Mouse (Mus musculus) heart, embryonic 12.5 days (tissue): ENCODE data around the gene Snta1. TPM values are rescaled to one million over a fixed set of nuclear protein-coding genes. Genes with fewer than 3 reads are reported as not detected.

Source experiments
- ATAC-seq: fragments of 200-750 bp; cut with Nextera tagmentation; 2 replicates; pipeline ENCODE4 v1.8.0; 2017; ENCODE audit warnings: moderate TSS enrichment, moderate library complexity; ENCODE audit not compliant: insufficient number of reproducible peaks, low FRiP score
- H3K27ac ChIP-seq: fragments of 300-500 bp; sonication (generic); 2 replicates; pipeline ENCODE4 v1.5.1; 2016; ENCODE audit warnings: mild to moderate bottlenecking, moderate library complexity; ENCODE audit not compliant: poor library complexity, severe bottlenecking
- H3K27me3 ChIP-seq: fragments of 300-500 bp; sonication (generic); replicated peaks from 2 replicates; pipeline ENCODE4 v1.6.1; 2016; ENCODE audit warnings: mild to moderate bottlenecking, moderate library complexity
- H3K36me3 ChIP-seq: fragments of 300-500 bp; sonication (generic); 2 replicates; pipeline ENCODE4 v1.6.1; 2016; ENCODE audit warnings: mild to moderate bottlenecking, moderate library complexity
- H3K4me1 ChIP-seq: fragments of 300-500 bp; sonication (generic); replicated peaks from 2 replicates; pipeline ENCODE4 v1.6.1; 2016; ENCODE audit warnings: mild to moderate bottlenecking
- H3K4me2 ChIP-seq: fragments of 300-500 bp; sonication (generic); 2 replicates; pipeline ENCODE4 v1.6.1; 2016; ENCODE audit warnings: mild to moderate bottlenecking, moderate library complexity
- H3K4me3 ChIP-seq: fragments of 300-500 bp; sonication (generic); 2 replicates; pipeline ENCODE4 v1.5.1; 2016; ENCODE audit warnings: mild to moderate bottlenecking
- H3K9ac ChIP-seq: fragments of 300-500 bp; sonication (generic); 2 replicates; pipeline ENCODE4 v1.6.1; 2016; ENCODE audit warnings: mild to moderate bottlenecking, moderate library complexity
- H3K9me3 ChIP-seq: fragments of 300-500 bp; sonication (generic); replicated peaks from 2 replicates; pipeline ENCODE4 v1.6.1; 2016; ENCODE audit warnings: mild to moderate bottlenecking, moderate library complexity
- WGBS: fragments of 180-500 bp; shearing (Covaris S2); methylation state at CpG from one replicate; pipeline ENCODE4 v1.1.7; 2016; 5-methylcytosine and 5-hydroxymethylcytosine counted together
- polyA plus RNA-seq: library from polyadenylated mRNA; unstranded; fragments of >200 nt; fragmentation: Nextera tagmentation; extraction: Ambion mirVana; gene quantifications from 2 replicates; pipeline ENCODE4 v1.2.1, GENCODE M21; 2016

Gene Snta1
- polyA plus RNA-seq, 1 experiment from 2014 or later, result 51.6 TPM

DNA sequence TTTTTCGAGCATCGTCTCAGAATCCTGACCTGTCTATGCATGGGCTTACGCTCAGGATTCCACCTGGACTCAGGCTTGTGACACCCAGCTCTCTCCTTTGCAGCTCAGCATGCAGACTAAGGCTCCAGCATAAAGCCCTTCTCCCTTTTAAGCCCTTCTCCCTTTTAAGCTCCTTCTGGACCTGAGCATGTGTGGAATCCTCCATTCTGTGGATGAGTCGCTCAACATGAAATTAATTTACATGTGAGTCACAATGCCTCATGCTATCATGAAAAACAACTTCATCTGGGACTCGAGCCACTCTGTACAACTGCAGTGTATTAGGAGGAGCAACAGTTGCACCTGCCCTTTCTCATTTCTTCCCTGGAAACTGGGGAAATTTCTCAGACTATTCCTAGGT lies 14.3 kb upstream of the Snta1 start:
- Histone ChIP-seq H3K9me3 (0 out of 2 replicates have a peak, but pooled peaks cover 3% of the 10 kb centered on the region), H3K4me1 (peaks cover 4% of the 10 kb centered on the region; the same call in 1 of the 2 replicates), H3K27ac (no peak overlapping the region), H3K4me3 (no peak overlapping the region), H3K9ac (no peak overlapping the region), H3K36me3 (no peaks in the 10 kb centered on the region), H3K27me3 (no peaks in the 10 kb centered on the region), H3K4me2 (no peak overlapping the region)
- WGBS, result 74% methylated on average over 5 of the region's 5 CpGs
- ATAC-seq, result no peak

DNA sequence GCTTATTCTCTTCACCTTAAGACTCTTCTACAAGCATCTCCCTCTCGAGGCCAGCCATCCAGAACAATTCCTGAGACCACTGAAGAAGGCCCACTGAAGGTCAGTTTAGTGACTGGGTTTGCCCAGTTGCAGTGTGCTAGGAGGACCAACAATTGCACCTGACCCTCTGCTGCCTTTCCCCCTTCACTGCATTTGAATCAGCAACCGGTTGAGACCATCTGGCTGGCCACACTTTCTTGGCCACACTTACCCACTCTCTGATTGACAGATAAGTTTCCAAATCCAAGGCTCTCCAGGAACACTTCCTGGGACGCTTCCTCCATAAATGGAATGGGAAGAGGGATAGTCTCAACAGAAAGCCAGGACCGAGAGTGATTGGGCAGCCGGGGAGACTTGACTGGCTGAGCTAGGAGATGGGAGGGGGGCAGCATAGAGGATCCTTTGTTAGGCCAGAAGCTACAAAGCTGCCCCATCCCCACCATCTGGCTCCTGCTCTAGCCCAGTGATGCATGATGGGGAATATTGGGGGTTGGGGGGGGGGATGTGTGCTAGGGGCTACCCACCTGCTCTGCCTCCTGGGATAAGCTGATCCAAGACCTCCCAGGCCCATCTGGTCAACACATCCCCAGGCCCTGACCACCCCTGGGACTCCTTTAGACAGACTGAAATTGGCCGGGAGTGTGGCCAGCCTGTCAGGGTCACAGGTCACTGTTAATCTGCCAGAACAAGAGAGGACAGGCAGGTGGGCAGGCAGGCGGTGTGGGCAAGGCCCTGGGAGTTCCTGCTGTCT lies 13.2 kb upstream of the Snta1 start:
- Histone ChIP-seq H3K4me3 (no peak overlapping the region), H3K4me1 (no peaks in the 10 kb centered on the region), H3K9ac (no peak overlapping the region), H3K27ac (no peak overlapping the region), H3K36me3 (no peaks in the 10 kb centered on the region), H3K27me3 (no peaks in the 10 kb centered on the region), H3K4me2 (no peak overlapping the region), H3K9me3 (0 out of 2 replicates have a peak, but pooled peaks cover 3% of the 10 kb centered on the region)
- ATAC-seq, result no peak
- WGBS, result 47% methylated on average over 7 of the region's 7 CpGs

DNA sequence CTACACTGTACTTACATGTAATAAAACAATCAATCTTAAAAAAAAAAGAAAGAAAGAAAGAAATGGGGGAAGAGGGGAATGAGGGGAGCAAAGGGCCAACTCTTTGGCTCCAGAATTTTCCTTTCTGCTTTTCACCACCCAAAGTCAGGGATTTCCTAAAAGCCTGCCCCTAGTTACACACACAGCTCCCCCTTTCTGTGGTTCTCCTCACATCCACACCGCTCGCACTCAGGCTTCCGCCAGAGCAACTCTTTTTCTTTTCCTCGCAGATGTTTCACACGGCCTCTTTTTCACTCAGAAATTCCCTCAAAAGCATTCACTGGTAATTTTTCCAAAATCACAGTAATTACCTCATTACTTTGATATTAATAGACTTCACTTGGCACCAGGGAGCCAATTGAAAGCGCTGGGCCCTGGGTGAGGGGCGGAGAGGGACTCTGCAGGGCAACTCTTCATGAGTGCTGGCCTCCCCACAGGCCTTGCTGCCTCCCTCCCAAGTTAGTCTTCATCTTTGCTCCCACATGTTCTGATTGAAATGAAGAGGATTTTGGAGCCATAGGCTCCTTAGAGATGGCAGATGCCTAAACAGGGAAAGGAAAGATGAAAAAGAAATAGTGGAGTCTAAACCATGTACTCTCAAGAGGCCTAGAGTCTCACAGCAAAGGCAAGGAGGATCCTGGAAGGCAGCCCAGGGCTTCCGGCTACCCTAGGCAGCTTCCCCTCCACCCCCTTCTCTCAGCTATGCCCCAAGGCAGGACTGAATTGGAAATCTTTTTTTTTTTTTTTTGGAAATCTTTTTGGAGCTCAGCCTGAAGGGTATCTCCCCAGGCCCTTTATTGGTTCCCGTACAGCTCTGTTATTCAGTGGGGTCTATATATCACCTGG lies 12.0 kb upstream of the Snta1 start:
- Histone ChIP-seq H3K9ac (no peak overlapping the region), H3K4me1 (no peaks in the 10 kb centered on the region), H3K27me3 (no peaks in the 10 kb centered on the region), H3K4me2 (no peak overlapping the region), H3K36me3 (no peaks in the 10 kb centered on the region), H3K4me3 (no peak overlapping the region), H3K27ac (no peak overlapping the region), H3K9me3 (no peaks in the 10 kb centered on the region)
- 84% methylated on average over 9 of the region's 9 CpGs for WGBS
- ATAC-seq, result no peak

- H3K27me3 ChIP-seq, result no peaks in the 10 kb centered on the region
- WGBS, result 84% methylated on average over 7 of the region's 7 CpGs
- H3K9me3 ChIP-seq, result no peaks in the 10 kb centered on the region
Measured at GRCm38 (mm10) chr2:154418001-154418400, 10.1 kb upstream of the Snta1 start.

DNA sequence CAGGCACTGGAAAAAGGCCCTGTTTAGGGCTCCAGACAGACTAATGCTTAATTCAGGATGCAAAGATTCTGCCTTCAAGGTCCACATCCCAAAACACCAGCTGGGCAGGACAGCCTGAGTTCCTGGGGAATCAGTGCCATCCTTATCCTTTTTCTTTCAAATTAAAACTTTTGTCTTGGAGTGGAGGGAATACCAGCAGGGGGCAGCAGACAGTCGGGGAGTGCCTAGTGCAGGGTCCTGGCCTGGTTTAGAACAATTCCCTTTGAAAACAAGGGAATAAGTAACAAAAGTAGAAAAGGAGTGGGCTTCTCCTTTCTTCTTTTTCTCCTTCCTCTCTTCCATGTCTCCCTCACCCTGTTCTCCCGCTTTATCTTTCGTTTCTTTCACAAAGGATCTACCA lies 9.2 kb upstream of the Snta1 start:
- Histone ChIP-seq H3K4me1 (no peaks in the 10 kb centered on the region), H3K9me3 (no peaks in the 10 kb centered on the region), H3K9ac (no peak overlapping the region), H3K4me3 (no peak overlapping the region), H3K27ac (no peak overlapping the region), H3K4me2 (no peak overlapping the region), H3K27me3 (no peaks in the 10 kb centered on the region), H3K36me3 (no peaks in the 10 kb centered on the region)
- 11% methylated on average over 3 of the region's 3 CpGs for WGBS
- no peak for ATAC-seq

More at GRCm38 (mm10) chr2:154418001-154418400, 10.1 kb upstream of the Snta1 start:
- ATAC-seq, result no peak
- H3K4me1 ChIP-seq, result no peaks in the 10 kb centered on the region
- no peaks in the 10 kb centered on the region for H3K36me3 ChIP-seq
- H3K4me2 ChIP-seq, result no peak overlapping the region
- H3K4me3 ChIP-seq, result no peak overlapping the region
- no peak overlapping the region for H3K27ac ChIP-seq
- no peak overlapping the region for H3K9ac ChIP-seq

- Histone ChIP-seq H3K27ac (no peak overlapping the region), H3K27me3 (no peaks in the 10 kb centered on the region), H3K4me2 (no peak overlapping the region), H3K9me3 (no peaks in the 10 kb centered on the region), H3K4me3 (no peak overlapping the region), H3K36me3 (no peaks in the 10 kb centered on the region), H3K4me1 (peaks cover 13% of the 10 kb centered on the region), H3K9ac (no peak overlapping the region)
- no peak for ATAC-seq
- WGBS, result 63% methylated on average over 7 of the region's 7 CpGs
Measured at GRCm38 (mm10) chr2:154412018-154412666, 4.2 kb upstream of the Snta1 start.

DNA sequence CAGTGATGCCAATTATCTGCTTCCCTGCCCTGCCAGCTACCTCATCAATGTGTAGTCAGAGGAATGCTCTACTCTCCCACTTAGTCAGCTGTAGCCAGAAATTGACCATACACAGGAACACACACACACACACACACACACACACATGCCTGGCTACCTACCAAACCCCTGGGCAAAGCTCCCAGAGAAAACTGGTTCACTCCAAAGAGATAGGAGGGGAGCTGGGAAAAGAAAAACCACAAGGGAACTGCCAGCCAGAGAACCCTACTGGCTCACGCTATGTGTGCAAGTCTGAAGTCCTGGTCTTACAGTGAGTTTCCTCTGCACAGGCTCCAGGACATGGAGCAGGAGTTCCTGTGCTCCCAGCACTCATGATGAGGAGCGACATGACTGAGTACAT lies 2.5 kb upstream of the Snta1 start:
- Histone ChIP-seq H3K4me2 (no peak overlapping the region), H3K27me3 (no peaks in the 10 kb centered on the region), H3K36me3 (no peaks in the 10 kb centered on the region), H3K4me3 (no peak overlapping the region), H3K27ac (no peak overlapping the region), H3K9ac (no peak overlapping the region), H3K9me3 (no peaks in the 10 kb centered on the region), H3K4me1 (peaks cover 23% of the 10 kb centered on the region)
- ATAC-seq, result no peak
- 62% methylated on average over 2 of the region's 2 CpGs for WGBS

- H3K27ac ChIP-seq, result peak overlapping the region; percentile 73
- 22% methylated on average over 11 of the region's 11 CpGs for WGBS
- H3K36me3 ChIP-seq, result no peaks in the 10 kb centered on the region
- peak overlapping the region; percentile 76 for H3K4me2 ChIP-seq
- H3K9ac ChIP-seq, result peak overlapping the region; percentile 91
- no peaks in the 10 kb centered on the region for H3K27me3 ChIP-seq
- ATAC-seq, result no peak
- no peaks in the 10 kb centered on the region for H3K9me3 ChIP-seq
- H3K4me3 ChIP-seq, result peak overlapping the region; percentile 83
- H3K4me1 ChIP-seq, result peaks cover 49% of the 10 kb centered on the region
Measured at GRCm38 (mm10) chr2:154407063-154407642, 746 bp downstream of the Snta1 start.

- Histone ChIP-seq H3K27me3 (no peaks in the 10 kb centered on the region), H3K4me2 (peak overlapping the region; percentile 76), H3K4me1 (peaks cover 49% of the 10 kb centered on the region), H3K9me3 (no peaks in the 10 kb centered on the region), H3K36me3 (peaks cover 7% of the 10 kb centered on the region), H3K9ac (no peak overlapping the region), H3K27ac (peak overlapping the region; percentile 53), H3K4me3 (no peak overlapping the region)
- 44% methylated on average over 5 of the region's 5 CpGs for WGBS
- ATAC-seq, result no peak
Measured at GRCm38 (mm10) chr2:154405447-154405994, 2.4 kb downstream of the Snta1 start.

GRCm38 (mm10) chr2:154402811-154403210 lies 5.1 kb downstream of the Snta1 start:
- ATAC-seq, result peak; percentile 78
- no peaks in the 10 kb centered on the region for H3K27me3 ChIP-seq
- H3K9me3 ChIP-seq, result no peaks in the 10 kb centered on the region
- no peak overlapping the region for H3K9ac ChIP-seq
- peak overlapping the region; percentile 91 for H3K27ac ChIP-seq
- H3K4me1 ChIP-seq, result peaks cover 37% of the 10 kb centered on the region
- 11% methylated on average over 7 of the region's 7 CpGs for WGBS
- H3K4me2 ChIP-seq, result peak overlapping the region; percentile 44
- H3K4me3 ChIP-seq, result no peak overlapping the region
- H3K36me3 ChIP-seq, result peaks cover 31% of the 10 kb centered on the region
